Mouse (Mus musculus) heart, embryonic 15.5 days (tissue): ENCODE data around the gene Pyroxd1. TPM values are rescaled to one million over a fixed set of nuclear protein-coding genes. Genes with fewer than 3 reads are reported as not detected.
A peak's percentile ranks its signal among the peaks of the same experiment; 100 is the strongest.
"Not testable (repeated sequence)": the region's sequence is repeated elsewhere in the genome, so short reads cannot be mapped to it uniquely, and the experiment has no call there.

Source experiments
- ATAC-seq: fragments of 200-750 bp; cut with Nextera tagmentation; replicated peaks from 2 replicates; pipeline ENCODE4 v1.8.0; 2017; ENCODE audit warnings: low read depth, moderate TSS enrichment; ENCODE audit not compliant: insufficient number of reproducible peaks, insufficient read depth, low FRiP score
- H3K27ac ChIP-seq: fragments of 300-500 bp; sonication (generic); 2 replicates; pipeline ENCODE4 v1.5.1; 2015; ENCODE audit warnings: mild to moderate bottlenecking, inconsistent platforms
- H3K27me3 ChIP-seq: fragments of 300-500 bp; sonication (generic); 2 replicates; pipeline ENCODE4 v1.6.1; 2015; ENCODE audit warnings: inconsistent platforms
- H3K36me3 ChIP-seq: fragments of 300-500 bp; sonication (generic); 2 replicates; pipeline ENCODE4 v1.6.1; 2015; ENCODE audit warnings: mild to moderate bottlenecking, inconsistent platforms
- H3K4me1 ChIP-seq: fragments of 300-500 bp; sonication (generic); replicated peaks from 2 replicates; pipeline ENCODE4 v1.6.1; 2015; ENCODE audit warnings: inconsistent platforms
- H3K4me2 ChIP-seq: fragments of 300-500 bp; sonication (generic); 2 replicates; pipeline ENCODE4 v1.6.1; 2015; ENCODE audit warnings: inconsistent platforms, mild to moderate bottlenecking, moderate library complexity
- H3K4me3 ChIP-seq: fragments of 300-500 bp; sonication (generic); 2 replicates; pipeline ENCODE4 v1.5.1; 2015; ENCODE audit warnings: mild to moderate bottlenecking, inconsistent platforms
- H3K9ac ChIP-seq: fragments of 300-500 bp; sonication (generic); 2 replicates; pipeline ENCODE4 v1.6.1; 2015; ENCODE audit warnings: mild to moderate bottlenecking, inconsistent platforms
- H3K9me3 ChIP-seq: fragments of 300-500 bp; sonication (generic); replicated peaks from 2 replicates; pipeline ENCODE4 v1.6.1; 2016; ENCODE audit warnings: inconsistent platforms
- WGBS: fragments of 180-500 bp; shearing (Covaris S2); methylation state at CpG from one replicate; pipeline ENCODE4 v1.1.7; 2015; ENCODE audit warnings: mixed read lengths; 5-methylcytosine and 5-hydroxymethylcytosine counted together
- polyA plus RNA-seq: library from polyadenylated mRNA; unstranded; fragments of >200 nt; fragmentation: Nextera tagmentation; extraction: Ambion mirVana; gene quantifications from 2 replicates; pipeline ENCODE4 v1.2.1, GENCODE M21; 2015

Gene Pyroxd1
- polyA plus RNA-seq, 1 experiment from 2014 or later: 12.0 TPM

DNA sequence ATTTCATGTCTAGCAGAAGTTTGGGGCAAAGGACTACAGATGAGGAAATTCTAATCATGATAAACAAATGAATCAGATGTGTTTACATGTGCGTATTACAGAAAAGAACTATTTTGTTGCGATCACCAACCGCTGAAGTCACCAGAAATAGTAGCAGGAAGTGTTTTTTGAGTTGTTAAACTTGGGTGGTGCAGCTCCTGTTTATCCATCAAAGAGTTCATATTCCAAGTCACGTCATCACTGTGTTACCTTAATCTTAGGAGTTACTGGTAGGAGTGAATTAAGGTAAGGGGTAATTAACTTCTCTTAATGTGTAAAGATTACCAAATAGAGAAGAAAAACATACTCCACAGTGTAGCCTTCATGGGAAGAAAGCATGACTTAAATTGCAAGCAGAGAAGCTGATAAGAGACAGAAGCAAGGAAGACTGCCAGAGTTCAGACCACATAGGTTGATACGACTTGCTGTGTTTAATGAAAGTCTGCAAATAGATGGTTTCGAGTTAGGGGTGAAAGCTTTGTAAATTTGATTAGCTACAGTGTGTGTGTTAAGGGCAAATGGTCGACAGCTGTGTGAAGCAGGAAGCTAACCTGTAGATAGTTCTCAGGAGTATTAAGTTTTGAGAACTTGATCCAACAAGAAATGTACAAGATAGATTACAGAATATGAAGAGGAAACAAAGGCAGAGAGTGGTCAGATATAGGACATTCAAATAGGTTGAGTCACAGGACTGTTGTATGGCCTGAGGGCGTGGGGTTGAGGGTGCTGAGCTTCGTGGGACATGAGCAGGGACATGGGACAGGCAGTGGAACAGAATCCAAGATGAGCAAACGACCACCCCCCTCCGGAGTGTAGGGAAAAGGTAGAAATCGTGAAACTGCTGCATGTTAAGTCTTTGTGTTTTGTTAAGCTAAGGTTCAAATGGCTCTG is 992 bp downstream of the Pyroxd1 start:
- no peaks in the 10 kb centered on the region for H3K27me3 ChIP-seq
- H3K9me3 ChIP-seq: no peaks in the 10 kb centered on the region
- 45% methylated on average over 12 of the region's 12 CpGs for WGBS
- peaks cover 34% of the 10 kb centered on the region for H3K36me3 ChIP-seq
- H3K4me1 ChIP-seq: peaks cover 10% of the 10 kb centered on the region
- H3K27ac ChIP-seq: no peak overlapping the region
- peak overlapping the region; percentile 65 for H3K4me2 ChIP-seq
- no peak overlapping the region; the same call in 1 of the 2 replicates for H3K9ac ChIP-seq
- H3K4me3 ChIP-seq: peak overlapping the region; percentile 81
- ATAC-seq: no peak

DNA sequence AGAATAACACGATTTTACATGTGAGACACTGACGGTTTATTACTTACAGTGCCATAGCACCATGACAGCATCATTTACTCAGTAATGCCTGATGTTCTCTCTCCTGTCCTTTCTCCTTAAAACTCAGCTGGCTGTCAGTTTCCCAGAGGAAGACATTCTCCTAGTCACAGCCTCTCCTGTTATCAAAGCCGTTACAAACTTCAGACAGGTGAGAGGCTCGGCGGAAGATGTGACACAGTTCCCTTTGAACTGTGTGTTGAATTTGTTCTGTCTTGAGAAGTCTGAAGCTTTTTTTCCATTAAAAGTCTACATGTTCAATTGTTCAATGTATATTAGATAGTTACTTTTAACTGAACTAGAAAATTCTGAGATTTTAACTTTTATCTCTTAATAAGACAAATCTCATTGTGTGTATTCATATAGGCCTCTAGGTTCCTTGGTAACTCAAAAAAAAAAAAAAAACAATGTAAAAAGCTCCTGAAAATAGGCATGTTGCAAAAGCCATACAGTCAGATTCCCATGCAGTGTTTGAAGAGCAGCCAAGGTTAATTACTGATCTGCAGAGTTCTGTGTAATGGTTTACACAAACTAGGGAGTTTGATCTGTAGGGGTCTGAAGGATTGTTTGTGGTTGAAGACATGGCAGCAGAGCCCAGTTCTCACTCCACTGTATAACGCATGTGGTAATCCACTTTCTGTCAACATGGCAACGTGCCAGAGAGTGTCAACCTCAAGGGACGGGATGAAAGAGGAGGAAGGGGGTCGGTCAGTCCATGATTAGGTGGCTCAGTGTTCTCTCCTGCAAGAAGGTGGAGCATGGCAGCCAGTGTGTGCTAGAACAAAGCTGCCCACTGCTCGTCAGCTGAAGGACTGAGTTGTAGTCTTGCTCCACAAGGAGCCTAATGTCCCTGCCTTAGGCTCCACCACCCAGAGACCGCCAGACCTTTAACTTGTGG is 2.3 kb downstream of the Pyroxd1 start:
- no peaks in the 10 kb centered on the region for H3K27me3 ChIP-seq
- ATAC-seq: no peak
- H3K4me2 ChIP-seq: no peak overlapping the region

DNA sequence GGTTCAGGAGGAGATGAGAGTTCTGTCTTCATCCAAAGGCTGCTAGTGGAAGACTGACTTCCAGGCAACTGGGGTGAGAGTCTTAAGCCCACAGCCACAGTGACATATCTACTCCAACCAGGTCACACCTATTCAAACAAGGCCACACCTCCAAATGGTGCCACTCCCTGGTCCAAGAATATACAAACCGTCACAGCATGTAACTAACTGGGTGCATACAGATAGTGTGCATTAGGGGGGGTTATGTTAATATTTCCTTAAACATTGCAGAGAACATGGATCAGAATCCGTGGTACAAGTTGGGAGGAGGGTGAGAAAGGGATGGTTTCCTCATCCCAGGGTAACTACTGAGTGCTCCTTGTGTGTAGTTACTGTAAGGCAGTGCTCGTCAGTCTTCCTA is 6.6 kb downstream of the Pyroxd1 start:
- not testable (repeated sequence) for ATAC-seq, H3K4me3 ChIP-seq, H3K9ac ChIP-seq, H3K27me3 ChIP-seq, H3K9me3 ChIP-seq, H3K4me2 ChIP-seq, H3K27ac ChIP-seq, H3K4me1 ChIP-seq
- 86% methylated on average over 3 of the region's 3 CpGs for WGBS
- peaks cover 68% of the 10 kb centered on the region for H3K36me3 ChIP-seq

More for the DNA sequence above, 2.3 kb downstream of the Pyroxd1 start:
- Histone ChIP-seq H3K9ac (no peak overlapping the region), H3K4me1 (peaks cover 10% of the 10 kb centered on the region), H3K36me3 (peaks cover 44% of the 10 kb centered on the region), H3K27ac (no peak overlapping the region), H3K9me3 (no peaks in the 10 kb centered on the region), H3K4me3 (no peak overlapping the region)
- 66% methylated on average over 11 of the region's 11 CpGs for WGBS

DNA sequence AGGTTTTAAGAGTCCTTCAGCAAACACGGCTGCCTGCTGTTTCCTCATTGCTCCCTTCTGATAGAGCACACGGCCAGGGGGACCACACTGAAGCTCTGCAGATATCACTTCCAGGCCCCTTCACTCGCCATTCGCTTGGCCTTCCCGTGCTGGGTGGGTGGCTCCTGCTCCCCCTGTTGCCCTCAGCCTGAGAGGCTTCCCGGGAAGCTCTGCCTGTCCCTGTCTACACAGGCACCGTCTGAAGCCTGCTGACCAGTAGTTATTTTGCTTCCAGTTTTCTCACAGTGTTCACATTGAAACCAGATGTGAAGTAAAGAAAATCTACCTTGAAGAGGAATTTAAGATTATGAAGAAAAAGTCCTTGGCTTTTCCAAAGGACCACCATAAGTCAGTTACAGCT is 11.7 kb downstream of the Pyroxd1 start:
- Histone ChIP-seq H3K4me2 (no peak overlapping the region), H3K36me3 (peaks cover 66% of the 10 kb centered on the region), H3K27ac (no peak overlapping the region), H3K4me3 (no peak overlapping the region), H3K9me3 (no peaks in the 10 kb centered on the region), H3K4me1 (no peaks in the 10 kb centered on the region), H3K27me3 (no peaks in the 10 kb centered on the region), H3K9ac (no peak overlapping the region)
- ATAC-seq: no peak
- WGBS: 66% methylated on average over 7 of the region's 7 CpGs

DNA sequence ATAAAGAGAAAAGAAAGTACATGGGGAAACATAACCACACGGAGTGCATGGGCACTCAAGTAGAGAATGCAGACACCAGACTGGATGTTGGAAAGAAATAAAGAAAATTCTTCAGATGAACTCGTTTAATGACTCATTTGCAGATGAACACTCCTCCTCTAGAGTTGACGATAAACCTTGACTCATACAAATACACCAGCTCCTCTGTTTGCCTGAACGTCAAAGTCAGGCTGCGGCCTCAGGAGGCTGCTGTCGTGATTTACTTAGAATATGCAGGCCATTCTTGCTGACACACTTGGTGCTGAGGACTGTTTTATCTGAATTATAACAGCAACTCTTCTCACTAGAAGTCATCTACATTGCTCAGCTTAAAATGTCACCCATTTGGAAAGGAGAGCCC is 16.6 kb downstream of the Pyroxd1 start:
- no peak for ATAC-seq
- Histone ChIP-seq H3K36me3 (peaks cover 61% of the 10 kb centered on the region), H3K4me3 (no peak overlapping the region), H3K27ac (no peak overlapping the region), H3K4me2 (no peak overlapping the region), H3K9ac (no peak overlapping the region), H3K9me3 (no peaks in the 10 kb centered on the region), H3K4me1 (no peaks in the 10 kb centered on the region), H3K27me3 (no peaks in the 10 kb centered on the region)
- 86% methylated on average over 6 of the region's 6 CpGs for WGBS

DNA sequence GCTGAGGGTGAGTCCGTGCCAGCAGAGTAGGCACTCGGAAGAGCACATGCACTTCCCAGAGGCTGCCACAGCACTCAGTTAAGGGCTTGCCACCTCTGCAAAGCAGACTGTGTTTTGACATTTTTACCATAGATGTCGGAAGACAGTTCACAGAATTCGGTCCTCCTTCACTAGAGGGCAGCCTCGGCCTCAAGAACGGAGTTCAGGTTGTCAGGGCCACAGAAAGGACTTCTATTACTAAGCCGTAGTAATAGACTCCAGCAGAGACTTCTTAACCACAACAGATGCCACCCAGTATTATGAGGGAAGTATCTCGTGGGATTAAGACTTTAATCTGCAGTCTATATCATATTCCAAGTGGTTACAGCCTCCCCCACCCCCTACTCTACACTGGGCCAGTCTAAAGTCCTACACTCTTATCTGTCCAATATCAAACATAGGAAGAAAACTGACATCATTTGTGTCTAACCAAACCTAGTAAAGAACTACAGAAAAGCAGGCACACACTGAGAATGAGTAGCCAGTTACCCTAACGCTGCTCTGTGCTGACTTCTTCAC is 17.6 kb downstream of the Pyroxd1 start:
- no peak overlapping the region for H3K4me2 ChIP-seq
- 71% methylated on average over 9 of the region's 9 CpGs for WGBS
- H3K9ac ChIP-seq: no peak overlapping the region
- H3K4me1 ChIP-seq: no peaks in the 10 kb centered on the region
- H3K36me3 ChIP-seq: peaks cover 70% of the 10 kb centered on the region
- no peak for ATAC-seq
- H3K4me3 ChIP-seq: no peak overlapping the region
- no peak overlapping the region for H3K27ac ChIP-seq
- no peaks in the 10 kb centered on the region for H3K27me3 ChIP-seq
- no peaks in the 10 kb centered on the region for H3K9me3 ChIP-seq

DNA sequence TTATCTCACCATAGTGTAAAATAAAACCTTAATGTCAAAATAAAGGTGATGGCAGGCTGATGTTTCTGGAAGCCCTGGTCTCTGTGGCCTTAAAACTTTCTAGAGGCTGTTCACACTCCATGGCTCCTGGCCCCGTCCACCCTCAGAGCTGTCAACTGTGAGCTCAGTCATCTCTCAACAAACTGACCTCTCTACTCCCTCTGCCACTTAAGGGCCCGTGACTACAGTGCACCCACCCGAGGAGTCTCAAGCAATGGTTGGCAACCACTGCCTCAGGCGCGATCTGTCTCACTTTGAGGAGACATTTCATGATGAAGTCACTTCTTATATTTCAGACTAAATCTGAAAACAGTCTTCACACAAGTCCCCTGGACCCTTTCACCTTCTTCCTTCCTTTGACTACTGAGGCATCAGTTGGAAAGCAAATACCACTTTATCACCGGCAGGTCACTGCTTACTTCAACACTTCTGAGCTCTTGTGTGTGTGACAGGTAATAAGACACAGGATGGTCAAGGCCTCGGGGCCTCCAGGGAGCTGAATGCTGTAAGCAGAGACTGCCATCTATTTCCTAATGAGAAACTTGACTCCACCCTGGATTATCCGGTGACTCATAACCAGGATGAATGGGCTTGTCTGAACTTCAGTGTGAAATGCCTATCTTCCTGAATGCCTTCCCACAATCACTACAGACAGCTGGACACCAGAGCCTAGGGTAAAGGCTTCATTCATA is 20.5 kb downstream of the Pyroxd1 start:
- ATAC-seq: no peak
- H3K9me3 ChIP-seq: no peaks in the 10 kb centered on the region
- no peaks in the 10 kb centered on the region for H3K27me3 ChIP-seq
- no peak overlapping the region for H3K4me3 ChIP-seq
- WGBS: 76% methylated on average over 8 of the region's 8 CpGs
- no peak overlapping the region for H3K27ac ChIP-seq
- no peak overlapping the region for H3K4me2 ChIP-seq
- no peaks in the 10 kb centered on the region for H3K4me1 ChIP-seq
- H3K36me3 ChIP-seq: peaks cover 49% of the 10 kb centered on the region
- no peak overlapping the region for H3K9ac ChIP-seq

DNA sequence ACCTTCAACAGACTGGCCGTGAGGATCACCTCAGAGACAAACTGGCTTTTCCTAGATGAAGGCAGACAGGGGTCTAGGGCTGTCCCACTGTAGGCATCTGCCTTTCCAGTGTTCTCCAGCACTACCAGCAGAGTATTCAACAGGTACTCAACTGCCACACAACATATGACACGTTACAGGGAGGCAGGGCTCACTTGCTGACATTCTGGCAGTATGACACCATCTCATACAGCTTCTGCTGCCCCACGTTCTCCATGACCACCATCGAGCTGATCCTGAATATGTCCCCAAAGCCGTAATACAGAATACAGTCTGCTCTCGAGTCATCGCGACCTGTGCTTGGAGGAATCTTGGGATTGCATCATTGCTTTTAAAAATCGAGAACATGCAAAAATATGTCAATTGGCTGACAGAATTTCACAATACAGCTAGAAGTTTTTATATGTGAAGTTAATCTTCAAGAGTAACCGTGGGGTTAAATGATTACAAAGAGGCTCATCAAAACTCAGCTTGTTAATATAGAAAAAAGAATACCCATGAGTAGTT is 21.1 kb downstream of the Pyroxd1 start:
- no peak overlapping the region for H3K4me3 ChIP-seq
- WGBS: 84% methylated on average over 10 of the region's 10 CpGs
- peaks cover 46% of the 10 kb centered on the region for H3K36me3 ChIP-seq
- no peaks in the 10 kb centered on the region for H3K4me1 ChIP-seq
- H3K9ac ChIP-seq: no peak overlapping the region
- H3K4me2 ChIP-seq: no peak overlapping the region
- no peak overlapping the region for H3K27ac ChIP-seq
- H3K9me3 ChIP-seq: no peaks in the 10 kb centered on the region
- H3K27me3 ChIP-seq: no peaks in the 10 kb centered on the region
- no peak for ATAC-seq

DNA sequence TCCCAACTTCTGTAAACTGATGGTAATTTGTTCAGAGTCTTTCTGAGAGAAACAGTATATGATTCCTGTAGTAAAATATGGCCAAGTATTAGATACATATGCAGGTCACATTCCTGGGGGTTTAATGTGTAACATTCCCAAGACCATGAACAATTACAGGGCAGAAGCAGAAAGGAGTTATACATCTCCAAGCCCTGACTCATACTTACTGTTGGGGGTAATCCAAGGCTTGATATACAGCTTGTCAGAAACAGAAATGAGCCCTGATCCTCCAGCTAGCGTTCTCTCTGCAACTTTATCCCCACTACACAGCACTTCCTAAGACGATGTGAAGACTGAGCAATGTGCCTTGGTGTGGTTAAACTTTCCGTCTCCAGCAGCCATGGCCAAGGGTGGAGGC is 22.1 kb downstream of the Pyroxd1 start:
- Histone ChIP-seq H3K36me3 (peaks cover 46% of the 10 kb centered on the region), H3K4me1 (no peaks in the 10 kb centered on the region), H3K4me3 (no peak overlapping the region), H3K27ac (no peak overlapping the region), H3K9me3 (no peaks in the 10 kb centered on the region), H3K27me3 (no peaks in the 10 kb centered on the region), H3K4me2 (no peak overlapping the region), H3K9ac (no peak overlapping the region)
- no peak for ATAC-seq
- WGBS: 94% methylated on average over 3 of the region's 3 CpGs

DNA sequence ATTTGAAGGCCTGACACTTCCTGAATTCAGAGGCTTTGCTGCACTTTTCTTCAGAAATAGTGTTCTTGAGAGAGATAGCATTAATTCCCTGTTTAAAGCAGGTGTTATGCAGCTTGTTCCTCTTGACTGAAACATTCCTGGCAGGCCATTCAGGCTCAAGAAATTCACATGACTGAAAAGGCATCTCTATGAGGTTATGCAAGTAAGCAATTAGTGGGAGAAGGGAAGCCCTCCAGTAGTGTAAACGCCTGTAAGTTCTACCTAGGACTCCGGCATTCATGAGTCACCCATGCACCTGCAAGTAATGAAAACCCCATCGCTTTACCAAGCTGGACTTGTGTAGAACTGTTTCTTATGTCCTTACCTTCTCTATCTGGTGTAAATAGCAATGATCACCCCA is 24.1 kb downstream of the Pyroxd1 start:
- Histone ChIP-seq H3K4me1 (no peaks in the 10 kb centered on the region), H3K36me3 (peaks cover 35% of the 10 kb centered on the region), H3K4me3 (no peak overlapping the region), H3K27me3 (no peaks in the 10 kb centered on the region), H3K9me3 (no peaks in the 10 kb centered on the region), H3K9ac (no peak overlapping the region), H3K4me2 (no peak overlapping the region), H3K27ac (no peak overlapping the region)
- no peak for ATAC-seq
- WGBS: 86% methylated on average over 3 of the region's 3 CpGs
